Mouse (Mus musculus): ENCODE results near the gene Cbx3.

Gene Cbx3

GRCm38 (mm10) chr6:51525001-51525400, 54.8 kb downstream of the Cbx3 start:
- DNase-seq = peak in 1 of 2 experiments; percentile 29

GRCm38 (mm10) chr6:51529457-51529856, 59.3 kb downstream of the Cbx3 start:
- no peak for DNase-seq
